Mouse (Mus musculus) bone marrow, adult 2 months (tissue): ENCODE data around the gene Trabd2b.

Experiments
- CTCF ChIP-seq: fragments of 200-500 bp; IDR thresholded peaks from 2 replicates; pipeline ENCODE4 v1.5.1; 2011; ENCODE audit warnings: low read length, control low read depth; ENCODE audit not compliant: control insufficient read depth, insufficient read depth
- POLR2A ChIP-seq: fragments of 200-500 bp; IDR thresholded peaks from 2 replicates; pipeline ENCODE4 v1.6.1; 2011; ENCODE audit warnings: low read depth, mild to moderate bottlenecking, control low read depth, low read length, borderline replicate concordance; ENCODE audit not compliant: control insufficient read depth

DNA sequence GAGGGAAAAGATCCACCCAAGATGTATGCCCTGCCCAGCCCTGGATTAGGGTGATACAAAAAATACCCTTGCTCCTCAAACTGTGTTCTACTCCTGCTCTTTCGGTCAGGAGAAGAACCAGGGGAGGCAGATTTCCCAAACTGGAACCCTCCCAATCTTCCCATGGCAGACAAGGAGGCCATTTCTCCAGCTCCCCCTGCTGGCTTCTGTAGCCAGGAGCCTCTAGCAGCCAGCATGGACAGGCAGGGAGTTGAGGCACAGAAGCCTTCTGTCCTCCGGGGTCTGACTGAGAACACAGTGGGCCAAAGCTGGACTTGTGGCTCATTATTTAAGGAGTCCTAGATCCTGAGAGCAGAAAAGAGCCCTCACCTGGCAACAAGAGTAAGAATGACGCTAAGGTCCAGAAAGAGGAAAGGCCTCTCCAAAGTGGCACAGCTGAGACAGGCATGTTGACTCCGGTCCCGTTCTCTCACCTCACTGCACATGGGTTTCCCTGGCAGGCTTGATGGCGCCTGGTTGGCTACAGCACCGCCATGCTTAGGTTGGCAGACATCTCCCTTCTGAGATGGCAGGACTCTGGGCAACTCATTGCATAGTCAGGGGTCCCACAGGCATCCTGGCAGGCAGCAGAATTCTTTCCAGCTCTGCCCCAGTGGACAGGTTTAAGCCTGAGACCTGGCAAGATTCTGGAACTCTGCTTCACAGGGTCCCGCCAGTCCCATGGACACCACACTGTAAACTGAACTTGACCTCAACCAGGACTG is 204.8 kb downstream of the Trabd2b start:
- TF ChIP-seq CTCF, result no peak
- TF ChIP-seq POLR2A, result no peak
